Mouse (Mus musculus) liver, adult 2 months (tissue): ENCODE results near the gene Tldc1.

Experiments used
- CTCF ChIP-seq: fragments of 200-500 bp; IDR thresholded peaks from 2 replicates; pipeline ENCODE4 v1.5.1; 2011; ENCODE audit warnings: low read depth, low read length, control low read depth
- POLR2A ChIP-seq: fragments of 200-500 bp; IDR thresholded peaks from 2 replicates; pipeline ENCODE4 v1.6.1; 2011; ENCODE audit warnings: low read length, control low read depth; ENCODE audit not compliant: insufficient read depth; ENCODE audit errors: extremely low read depth

DNA sequence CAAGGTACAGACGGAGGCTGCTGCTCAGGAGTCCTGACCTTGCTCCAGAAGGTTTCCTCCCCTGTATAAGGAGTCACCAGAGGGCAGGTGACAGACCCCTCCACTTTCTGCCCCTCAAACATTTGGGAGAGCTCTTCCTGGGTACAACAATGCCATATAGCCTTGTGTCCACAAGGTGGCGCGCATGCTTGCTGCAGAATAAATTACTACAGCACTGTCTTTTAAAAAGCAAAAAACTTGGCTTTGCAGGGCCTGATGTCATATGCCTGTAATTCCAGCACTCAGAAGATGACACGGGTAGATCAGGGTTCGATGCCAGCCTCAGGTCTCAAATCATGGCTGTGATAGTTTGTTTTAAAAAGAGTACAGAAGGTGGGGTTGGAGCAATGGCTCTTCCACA lies 4.5 kb upstream of the Tldc1 start:
- TF ChIP-seq POLR2A (no peak), CTCF (peak; percentile 68)
